Mouse (Mus musculus) kidney, adult 2 months (tissue): ENCODE data around the gene Gng12.

Source experiments
- CTCF ChIP-seq: fragments of 200-500 bp; conservative IDR thresholded peaks from 2 replicates; pipeline ENCODE4 v1.5.1; 2011; ENCODE audit warnings: low read depth, mild to moderate bottlenecking, control low read depth, low read length, moderate library complexity, mixed read lengths; ENCODE audit not compliant: insufficient read depth, insufficient read length
- POLR2A ChIP-seq: fragments of 200-500 bp; IDR thresholded peaks from one replicate; pipeline ENCODE4 v1.6.1; 2011; ENCODE audit warnings: low read depth, low read length, control low read depth

- TF ChIP-seq POLR2A, result no peak
- TF ChIP-seq CTCF, result no peak
Measured at GRCm38 (mm10) chr6:66953951-66954519, 57.8 kb downstream of the Gng12 start.
